Mouse (Mus musculus) spleen, postnatal 10 days (tissue): ENCODE measurements around the gene Lin54.

Source experiments
- DNase-seq, 2 experiments: peaks; one replicate each; pipeline ENCODE4 v3.0.0; 2021 to 2022; ENCODE audit warnings: low spot score in 2 of 2

The Lin54 gene

DNA sequence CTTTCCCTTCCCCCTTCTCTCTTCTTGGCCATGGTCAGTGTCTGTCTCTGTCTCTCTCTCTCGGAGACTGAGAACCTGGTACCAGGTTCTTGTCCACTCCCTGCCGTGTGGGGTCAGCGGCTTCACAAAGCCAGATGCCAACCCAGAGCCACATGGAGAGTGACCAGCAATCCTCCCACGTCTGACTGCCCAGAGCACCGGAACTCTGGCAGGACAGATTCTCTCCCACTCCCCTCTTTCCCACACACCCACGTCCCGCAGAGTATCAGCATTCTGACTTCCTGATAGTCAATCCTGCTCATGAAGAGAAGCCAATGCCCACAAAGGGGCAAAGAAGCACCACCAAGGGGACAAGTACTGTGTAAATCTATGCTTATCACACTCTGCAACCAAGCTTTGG lies 76.8 kb downstream of the Lin54 start:
- no peak for DNase-seq

- DNase-seq: no peak
Observed at GRCm38 (mm10) chr5:100418861-100419260, 81.6 kb downstream of the Lin54 start.

DNA sequence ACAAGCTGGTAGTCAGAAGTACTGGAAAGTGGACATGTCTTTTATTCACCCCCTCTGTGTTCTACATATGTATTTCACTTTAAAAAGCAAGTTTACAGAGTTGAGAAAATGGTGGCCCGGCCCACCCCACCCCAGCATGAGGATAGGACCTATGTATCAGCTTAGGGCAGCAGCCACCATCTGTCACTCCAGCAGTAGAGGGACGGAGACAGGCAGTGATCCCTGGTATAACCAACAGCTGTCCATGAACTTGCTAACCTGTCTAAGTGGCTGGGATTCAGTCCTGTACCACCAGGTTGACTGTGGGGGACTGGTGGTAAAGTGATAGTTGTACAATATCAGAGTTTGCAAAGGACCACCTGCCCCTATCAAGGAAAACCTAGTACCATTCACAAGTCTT lies 82.4 kb downstream of the Lin54 start:
- no peak for DNase-seq

DNA sequence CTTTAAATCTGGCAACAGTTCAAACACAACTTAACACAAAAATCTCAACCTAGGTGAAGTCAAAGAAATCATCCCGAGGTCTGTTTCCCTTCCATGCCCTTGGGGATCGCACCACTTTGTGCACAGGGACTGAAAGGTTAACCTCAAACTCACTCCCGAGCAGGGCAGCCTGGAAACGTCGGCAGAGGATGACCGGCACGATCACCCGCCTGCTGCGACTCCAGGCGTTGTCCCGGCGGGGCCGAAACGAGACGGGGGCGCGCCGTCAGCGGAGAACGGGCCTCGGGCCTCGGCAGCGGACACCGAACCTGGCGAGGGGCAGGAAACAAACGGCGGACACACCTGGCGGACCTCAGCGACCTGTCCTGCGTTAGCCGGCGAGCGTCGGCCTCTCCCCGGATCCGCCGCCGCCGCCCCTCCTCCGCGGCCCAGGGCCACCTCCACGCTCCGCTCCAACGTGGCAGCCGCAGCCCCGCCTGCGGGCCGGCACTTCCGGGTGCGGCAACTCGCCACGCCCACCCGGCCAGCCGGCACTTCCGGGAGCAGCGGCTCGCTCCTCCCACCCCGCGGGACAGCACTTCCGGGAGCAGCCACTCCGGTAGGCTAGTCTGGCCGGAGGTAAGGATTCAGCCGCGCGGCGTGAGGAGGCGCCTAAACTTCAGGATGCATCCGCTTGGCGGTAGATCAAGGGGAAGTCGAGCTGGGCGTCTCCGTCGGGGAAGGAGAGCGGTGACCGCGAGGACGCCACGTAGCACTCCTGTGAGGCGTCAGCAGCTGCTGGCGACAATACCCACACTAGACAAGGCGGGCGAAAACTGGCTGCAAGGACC lies 84.5 kb downstream of the Lin54 start, which contains the start of gene Sec31a:
Gene Sec31a (minus strand): TSS at position 474 of the 830 bp plus-strand sequence.
- peak; percentile 92 to 98 for DNase-seq

DNA sequence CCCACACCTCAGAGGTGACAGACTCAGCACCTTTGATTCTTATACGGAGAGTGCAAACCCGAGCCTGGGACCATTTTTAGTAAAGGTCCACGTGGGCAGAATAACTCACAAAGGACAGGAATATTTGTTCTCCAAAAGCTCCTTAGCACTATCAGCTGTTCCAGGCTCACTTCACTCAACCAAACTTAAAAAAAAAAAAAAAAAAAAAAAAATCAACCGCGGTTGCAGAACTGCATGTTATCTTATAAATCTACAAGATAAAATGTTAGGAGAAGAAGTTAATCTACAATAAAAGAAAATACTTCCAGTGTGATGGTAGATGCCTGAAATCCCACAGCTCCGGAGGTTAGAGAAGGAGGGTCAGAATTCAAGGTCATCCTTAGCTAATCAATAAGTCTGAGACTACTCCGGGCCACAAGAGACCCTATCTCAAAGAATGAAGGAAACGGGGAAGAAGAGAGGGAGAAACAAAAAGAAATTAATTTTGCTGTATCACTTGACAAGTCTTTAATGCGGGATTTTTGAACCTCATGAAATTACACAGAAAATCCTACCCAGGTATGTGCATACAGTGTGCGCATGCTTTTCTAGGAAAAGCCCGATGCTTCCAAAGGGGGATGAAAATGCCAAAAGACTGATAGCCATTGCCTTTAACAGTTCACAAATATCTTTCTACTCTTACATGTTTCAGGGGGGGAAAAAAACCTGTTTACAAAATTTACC lies 85.8 kb downstream of the Lin54 start:
- no peak for DNase-seq

- DNase-seq: no peak
Observed at GRCm38 (mm10) chr5:100412886-100413285, 87.6 kb downstream of the Lin54 start.

DNA sequence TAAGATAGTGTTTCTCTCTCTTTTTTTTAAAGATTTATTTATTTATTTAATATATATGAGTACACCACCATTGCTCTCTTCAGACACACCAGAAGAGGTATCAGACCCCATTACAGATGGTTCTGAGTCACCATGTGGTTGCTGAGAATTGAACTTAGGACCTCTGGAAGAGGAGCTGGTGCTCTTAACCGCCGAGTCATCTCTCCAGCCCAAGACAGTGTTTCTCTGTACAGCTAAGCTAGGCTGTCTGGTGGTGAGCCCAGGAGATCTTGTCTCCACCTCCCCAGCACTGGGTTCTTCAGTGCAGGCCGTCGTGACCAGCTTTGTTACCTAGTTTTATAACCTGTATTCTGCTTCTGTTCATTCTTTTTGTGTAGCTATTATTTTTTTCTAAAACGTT lies 90.2 kb downstream of the Lin54 start:
- DNase-seq: no peak

GRCm38 (mm10) chr5:100408485-100408884 lies 92.0 kb downstream of the Lin54 start:
- no peak for DNase-seq

DNA sequence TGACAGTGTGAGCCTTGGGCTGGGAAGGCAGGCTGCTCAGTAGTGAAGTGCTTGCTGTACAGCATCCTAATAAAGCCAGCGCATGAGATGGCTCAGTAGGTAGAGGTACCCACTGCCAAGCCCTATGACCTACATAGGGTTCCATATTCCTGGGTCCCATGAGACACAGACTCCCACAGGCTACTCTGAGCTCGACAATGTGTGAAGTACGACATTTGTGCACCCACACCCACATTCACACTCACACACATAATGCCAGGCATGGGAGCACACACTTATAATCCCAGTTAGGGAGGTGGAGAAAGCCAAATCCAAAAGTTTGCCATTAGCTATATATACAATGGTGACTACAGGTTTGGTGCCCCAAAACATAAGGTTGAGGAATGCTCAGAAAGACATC lies 103.7 kb downstream of the Lin54 start:
- DNase-seq: no peak

GRCm38 (mm10) chr5:100393681-100394080 lies 106.8 kb downstream of the Lin54 start:
- no peak for DNase-seq

GRCm38 (mm10) chr5:100392436-100392955 lies 107.9 kb downstream of the Lin54 start:
- no peak for DNase-seq
